Mouse (Mus musculus): ENCODE measurements around the gene Ifrd2. TPM values are rescaled to one million over a fixed set of nuclear protein-coding genes. Genes with fewer than 3 reads are reported as not detected.

Ifrd2 gene
- polyA plus RNA-seq, 1 experiment from 2014 or later: 68.2 TPM

- Histone ChIP-seq H3K36me3 (peaks cover 12% of the 10 kb centered on the region), H3K4me2 (no peak overlapping the region), H3K4me1 (peaks cover 31% of the 10 kb centered on the region), H3K9me3 (no peaks in the 10 kb centered on the region), H3K9ac (no peak overlapping the region), H3K27ac (no peak overlapping the region), H3K27me3 (replicated peaks) (no peaks in the 10 kb centered on the region), H3K4me3 (replicated peaks) (no peak overlapping the region)
- 95% methylated on average over 12 of the region's 12 CpGs for WGBS
- ATAC-seq (ENCODE audit: insufficient read depth, low FRiP score, low read depth): no peak
These were observed 42.7 kb upstream of the Ifrd2 start for GRCm38 (mm10) chr9:107544729-107545128.

GRCm38 (mm10) chr9:107545199-107545598 lies 42.2 kb upstream of the Ifrd2 start:
- peaks cover 35% of the 10 kb centered on the region for H3K4me1 ChIP-seq
- no peak for ATAC-seq (ENCODE audit: insufficient read depth, low FRiP score, low read depth)
- H3K36me3 ChIP-seq: peaks cover 8% of the 10 kb centered on the region
- 78% methylated on average over 10 of the region's 10 CpGs for WGBS
- H3K27me3 ChIP-seq (replicated peaks): no peaks in the 10 kb centered on the region
- no peak overlapping the region for H3K27ac ChIP-seq
- H3K4me2 ChIP-seq: no peak overlapping the region
- H3K4me3 ChIP-seq (replicated peaks): no peak overlapping the region
- H3K9me3 ChIP-seq: no peaks in the 10 kb centered on the region
- H3K9ac ChIP-seq: no peak overlapping the region

- 11% methylated on average over 3 of the region's 3 CpGs for WGBS
- no peak for ATAC-seq (ENCODE audit: insufficient read depth, low FRiP score, low read depth)
- Histone ChIP-seq H3K4me2 (no peak overlapping the region), H3K4me3 (replicated peaks) (no peak overlapping the region), H3K27me3 (replicated peaks) (no peaks in the 10 kb centered on the region), H3K9me3 (no peaks in the 10 kb centered on the region), H3K36me3 (peaks cover 7% of the 10 kb centered on the region), H3K4me1 (peaks cover 38% of the 10 kb centered on the region), H3K9ac (no peak overlapping the region), H3K27ac (no peak overlapping the region)
These were observed 41.8 kb upstream of the Ifrd2 start for GRCm38 (mm10) chr9:107545602-107546001.

GRCm38 (mm10) chr9:107547026-107547425 lies 40.4 kb upstream of the Ifrd2 start, which contains the start of gene Zmynd10:
TSS of gene Zmynd10 (plus strand) at chr9:107547298.
- no peaks in the 10 kb centered on the region for H3K9me3 ChIP-seq
- peaks cover 41% of the 10 kb centered on the region for H3K4me1 ChIP-seq
- no peak within 1 kb of the TSS; the same call in 1 of the 2 replicates for H3K4me3 ChIP-seq (replicated peaks)
- peaks cover 7% of the 10 kb centered on the region for H3K36me3 ChIP-seq
- H3K9ac ChIP-seq: no peak within 1 kb of the TSS
- 2% methylated on average over 20 of the region's 20 CpGs for WGBS
- peak within 1 kb of the TSS; percentile 52 for H3K4me2 ChIP-seq
- no peaks in the 10 kb centered on the region for H3K27me3 ChIP-seq (replicated peaks)
- peak; percentile 57 for ATAC-seq (ENCODE audit: insufficient read depth, low FRiP score, low read depth)
- H3K27ac ChIP-seq: no peak within 1 kb of the TSS

GRCm38 (mm10) chr9:107547957-107548356 lies 39.5 kb upstream of the Ifrd2 start:
- H3K4me1 ChIP-seq: peaks cover 47% of the 10 kb centered on the region

GRCm38 (mm10) chr9:107548820-107549219 lies 38.6 kb upstream of the Ifrd2 start:
- 87% methylated on average over 10 of the region's 10 CpGs for WGBS

More at GRCm38 (mm10) chr9:107547957-107548356, 39.5 kb upstream of the Ifrd2 start:
- WGBS: 72% methylated on average over 5 of the region's 5 CpGs
- no peak overlapping the region for H3K4me2 ChIP-seq
- H3K27ac ChIP-seq: no peak overlapping the region
- peaks cover 7% of the 10 kb centered on the region for H3K36me3 ChIP-seq
- no peak overlapping the region for H3K9ac ChIP-seq
- no peak for ATAC-seq (ENCODE audit: insufficient read depth, low FRiP score, low read depth)
- H3K9me3 ChIP-seq: no peaks in the 10 kb centered on the region
- H3K27me3 ChIP-seq (replicated peaks): no peaks in the 10 kb centered on the region
- H3K4me3 ChIP-seq (replicated peaks): no peak overlapping the region

GRCm38 (mm10) chr9:107549297-107550074 lies 38.0 kb upstream of the Ifrd2 start:
- Histone ChIP-seq H3K27ac (no peak overlapping the region), H3K4me3 (replicated peaks) (no peak overlapping the region), H3K27me3 (replicated peaks) (no peaks in the 10 kb centered on the region), H3K36me3 (no peaks in the 10 kb centered on the region; the same call in 1 of the 2 replicates), H3K4me1 (peaks cover 53% of the 10 kb centered on the region), H3K9ac (no peak overlapping the region), H3K4me2 (no peak overlapping the region), H3K9me3 (no peaks in the 10 kb centered on the region)
- WGBS: 80% methylated on average over 20 of the region's 20 CpGs
- ATAC-seq (ENCODE audit: insufficient read depth, low FRiP score, low read depth): no peak

More at GRCm38 (mm10) chr9:107548820-107549219, 38.6 kb upstream of the Ifrd2 start:
- Histone ChIP-seq H3K27me3 (replicated peaks) (no peaks in the 10 kb centered on the region), H3K4me2 (no peak overlapping the region), H3K9me3 (no peaks in the 10 kb centered on the region), H3K9ac (no peak overlapping the region), H3K4me1 (peaks cover 51% of the 10 kb centered on the region), H3K4me3 (replicated peaks) (no peak overlapping the region), H3K36me3 (peaks cover 5% of the 10 kb centered on the region; the same call in 1 of the 2 replicates), H3K27ac (no peak overlapping the region)
- no peak for ATAC-seq (ENCODE audit: insufficient read depth, low FRiP score, low read depth)

- no peak for ATAC-seq (ENCODE audit: insufficient read depth, low FRiP score, low read depth)
- H3K4me3 ChIP-seq (replicated peaks): peak overlapping the region; percentile 55
- peak overlapping the region; percentile 95 for H3K4me2 ChIP-seq
- peak overlapping the region; percentile 82; the same call in 1 of the 2 replicates for H3K27ac ChIP-seq
- 38% methylated on average over 23 of the region's 23 CpGs for WGBS
- H3K27me3 ChIP-seq (replicated peaks): no peaks in the 10 kb centered on the region
- H3K9me3 ChIP-seq: no peaks in the 10 kb centered on the region
- H3K4me1 ChIP-seq: peaks cover 55% of the 10 kb centered on the region
- peak overlapping the region; percentile 57; the same call in 1 of the 2 replicates for H3K9ac ChIP-seq
- no peaks in the 10 kb centered on the region for H3K36me3 ChIP-seq
These were observed 36.8 kb upstream of the Ifrd2 start for GRCm38 (mm10) chr9:107550491-107551116.

GRCm38 (mm10) chr9:107551117-107551889 lies 36.1 kb upstream of the Ifrd2 start, which contains the start of gene Rassf1:
TSS of gene Rassf1 (plus strand) at chr9:107551555.
- ATAC-seq (ENCODE audit: insufficient read depth, low FRiP score, low read depth): peak; percentile 43
- Histone ChIP-seq H3K4me1 (peaks cover 61% of the 10 kb centered on the region), H3K27ac (peak within 1 kb of the TSS; percentile 82), H3K4me3 (replicated peaks) (peak within 1 kb of the TSS; percentile 55), H3K4me2 (peak within 1 kb of the TSS; percentile 95), H3K36me3 (no peaks in the 10 kb centered on the region), H3K27me3 (replicated peaks) (no peaks in the 10 kb centered on the region), H3K9me3 (no peaks in the 10 kb centered on the region), H3K9ac (peak within 1 kb of the TSS; percentile 57)
- WGBS: under 1% methylated on average over 63 of the region's 63 CpGs

- Histone ChIP-seq H3K27me3 (replicated peaks) (no peaks in the 10 kb centered on the region), H3K4me2 (peak overlapping the region; percentile 95), H3K27ac (peak overlapping the region; percentile 82), H3K4me3 (replicated peaks) (peak overlapping the region; percentile 55), H3K36me3 (no peaks in the 10 kb centered on the region), H3K9me3 (no peaks in the 10 kb centered on the region), H3K9ac (peak overlapping the region; percentile 57), H3K4me1 (peaks cover 61% of the 10 kb centered on the region)
- WGBS: 15% methylated on average over 8 of the region's 8 CpGs
- ATAC-seq (ENCODE audit: insufficient read depth, low FRiP score, low read depth): no peak
These were observed 35.5 kb upstream of the Ifrd2 start for GRCm38 (mm10) chr9:107551890-107552355.

GRCm38 (mm10) chr9:107552690-107553393 lies 34.6 kb upstream of the Ifrd2 start:
- Histone ChIP-seq H3K27me3 (replicated peaks) (no peaks in the 10 kb centered on the region), H3K4me1 (peaks cover 57% of the 10 kb centered on the region), H3K9me3 (no peaks in the 10 kb centered on the region), H3K4me3 (replicated peaks) (peak overlapping the region; percentile 55), H3K9ac (no peak overlapping the region), H3K36me3 (peaks cover 5% of the 10 kb centered on the region), H3K4me2 (peak overlapping the region; percentile 95), H3K27ac (peak overlapping the region; percentile 82; the same call in 1 of the 2 replicates)
- 76% methylated on average over 5 of the region's 5 CpGs for WGBS
- ATAC-seq (ENCODE audit: insufficient read depth, low FRiP score, low read depth): no peak

Measured in stomach, embryonic 15.5 days (tissue).